Mouse (Mus musculus): ENCODE measurements around the gene Cacng6.

- TF ChIP-seq POLR2A (IDR thresholded peaks at IDR 0.05; ENCODE audit: low read depth, low read length) (no peak), CTCF (IDR thresholded peaks at IDR 0.05; ENCODE audit: extremely low read depth, insufficient read depth, insufficient read length, insufficient replicate concordance) (no peak)
Observed at GRCm38 (mm10) chr7:3439984-3440383, 16.0 kb downstream of the Cacng6 start.

Data from spleen, adult 2 months (tissue).